Mouse (Mus musculus): ENCODE measurements around the gene Endou.

GRCm38 (mm10) chr15:97677341-97677740, 53.8 kb downstream of the Endou start:
- TF ChIP-seq CTCF (IDR thresholded peaks at IDR 0.05; ENCODE audit: extremely low read depth, insufficient read depth, low read length) (no peak), POLR2A (IDR thresholded peaks at IDR 0.05; ENCODE audit: extremely low read depth, insufficient read depth, low read length) (no peak)
